Comparison of ENCODE assay signal across 17 mouse cellular contexts in the genomic region with DNA sequence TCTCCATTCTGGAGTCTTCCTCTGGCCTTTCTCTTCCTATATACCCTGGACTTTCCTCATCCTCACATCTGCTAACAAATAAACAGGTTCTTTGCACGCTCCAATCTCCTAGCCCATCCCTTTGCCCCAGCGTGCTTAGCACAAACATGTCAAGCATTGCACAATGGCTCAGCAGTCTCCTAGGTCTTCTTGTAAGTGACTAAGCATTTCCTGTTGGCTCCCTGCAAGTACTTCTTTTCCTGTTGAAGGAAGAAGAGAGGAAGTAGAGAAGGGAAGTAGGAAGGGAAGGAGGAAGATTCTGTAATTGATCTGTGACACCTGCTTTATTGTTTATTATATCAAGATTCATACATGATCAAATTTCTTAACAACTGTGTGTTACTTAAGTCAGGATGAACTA. TPM values are rescaled to one million over a fixed set of nuclear protein-coding genes. Genes with fewer than 3 reads are reported as not detected.
DNase-seq lines count a peak whose midpoint lies in the region; ATAC-seq and TF ChIP-seq lines count a peak whose summit lies in the region.
"Had no signal": no experiment of that assay in that cellular context is flagged by ENCODE, and none has a peak within 500 bp of the region (broad histone marks: within the 10 kb centered on the region; RNA-seq: fewer than 3 reads in every experiment).

No protein-coding gene starts in this region.

- no peaks in the 10 kb centered on the region for H3K36me3 ChIP-seq in lung, postnatal 0 days (ENCODE audit: insufficient read depth, low read length)
- H3K36me3 ChIP-seq in liver, embryonic 16.5 days (ENCODE audit: control insufficient read depth, insufficient read depth), result no peaks in the 10 kb centered on the region
- H3K36me3 ChIP-seq in hindbrain, embryonic 12.5 days, result no peaks in the 10 kb centered on the region
- H3K36me3 ChIP-seq: limb, embryonic 10.5 days; neural tube, embryonic 13.5 days had no signal

- TF ChIP-seq POLR2A in bone marrow macrophage, adult 2 months (IDR thresholded peaks at IDR 0.05; ENCODE audit: borderline replicate concordance, low read depth, low read length), result no peak

- no peaks in the 10 kb centered on the region for H3K27me3 ChIP-seq in lung, postnatal 0 days (replicated peaks; ENCODE audit: insufficient read depth, low read length)
- H3K27me3 ChIP-seq in liver, embryonic 16.5 days (ENCODE audit: control insufficient read depth, insufficient read depth, low read depth, low read length), result no peaks in the 10 kb centered on the region
- H3K27me3 ChIP-seq in hindbrain, embryonic 12.5 days, result no peaks in the 10 kb centered on the region
- H3K27me3 ChIP-seq: neural tube, embryonic 13.5 days had no signal

- TF ChIP-seq EP300 in lung, postnatal 0 days (IDR thresholded peaks at IDR 0.05), result 0 out of 2 replicates have a peak, but pooled peaks have one; percentile 21

- no peaks in the 10 kb centered on the region for H3K9me3 ChIP-seq in lung, postnatal 0 days (ENCODE audit: low read length)
- no peaks in the 10 kb centered on the region for H3K9me3 ChIP-seq in liver, embryonic 16.5 days (replicated peaks; ENCODE audit: control insufficient read depth, low read length)
- no peaks in the 10 kb centered on the region for H3K9me3 ChIP-seq in hindbrain, embryonic 12.5 days (replicated peaks)
- H3K9me3 ChIP-seq: limb, embryonic 10.5 days; neural tube, embryonic 13.5 days had no signal

- DNase-seq in lung, postnatal 0 days (ENCODE audit: low spot score), result peak; percentile 55
- no peak for DNase-seq in lung, postnatal 4 days
- DNase-seq in yolk sac, embryonic 10.5 days (ENCODE audit: low spot score), result peak; percentile 21
- no peak for DNase-seq in frontal cortex, postnatal 10 days (ENCODE audit: low spot score in 2 of 2)
- DNase-seq: cerebellum, postnatal 36 days; gastrocnemius, adult 2 months; kidney, adult 9 months; layer of hippocampus, postnatal 36 days; thymus, postnatal 4 days had no signal

- no peak for TF ChIP-seq CTCF in lung, postnatal 0 days (IDR thresholded peaks at IDR 0.05)
- TF ChIP-seq CTCF in bone marrow macrophage, adult 2 months (IDR thresholded peaks at IDR 0.05; ENCODE audit: low read depth, low read length), result no peak

- no peak overlapping the region for H3K9ac ChIP-seq in lung, postnatal 0 days (replicated peaks; ENCODE audit: low read depth)
- no peak overlapping the region for H3K9ac ChIP-seq in liver, embryonic 16.5 days (ENCODE audit: low read depth, low read length)
- no peak overlapping the region for H3K9ac ChIP-seq in hindbrain, embryonic 12.5 days
- H3K9ac ChIP-seq: neural tube, embryonic 13.5 days had no signal

- ATAC-seq in lung, postnatal 0 days, result peak; percentile 43; the same call in 1 of the 2 replicates
- peak; percentile 64; the same call in 1 of the 2 replicates for ATAC-seq in liver, embryonic 16.5 days (ENCODE audit: low read depth)
- ATAC-seq in hindbrain, embryonic 12.5 days (ENCODE audit: low FRiP score), result no peak
- ATAC-seq: forebrain, embryonic 16.5 days; hindbrain, embryonic 16.5 days had no signal

- H3K27ac ChIP-seq in lung, postnatal 0 days (ENCODE audit: low read length), result no peak overlapping the region
- H3K27ac ChIP-seq in bone marrow macrophage, adult 2 months (ENCODE audit: insufficient read depth, low read depth, low read length), result peak overlapping the region; percentile 86
- H3K27ac ChIP-seq in liver, embryonic 16.5 days (ENCODE audit: low read length), result no peak overlapping the region
- H3K27ac ChIP-seq in hindbrain, embryonic 12.5 days, result no peak overlapping the region
- H3K27ac ChIP-seq: gastrocnemius, adult 2 months; heart, adult 2 months; limb, embryonic 10.5 days; neural tube, embryonic 13.5 days had no signal

- H3K4me1 ChIP-seq in lung, postnatal 0 days (ENCODE audit: insufficient read depth, low read depth, low read length), result no peaks in the 10 kb centered on the region
- H3K4me1 ChIP-seq in bone marrow macrophage, adult 2 months (ENCODE audit: control insufficient read depth, insufficient read depth, low read length), result peaks cover 42% of the 10 kb centered on the region
- no peaks in the 10 kb centered on the region; the same call in 1 of the 2 replicates for H3K4me1 ChIP-seq in liver, embryonic 16.5 days (ENCODE audit: control insufficient read depth, low read depth, low read length)
- H3K4me1 ChIP-seq in hindbrain, embryonic 12.5 days, result no peaks in the 10 kb centered on the region
- H3K4me1 ChIP-seq: limb, embryonic 10.5 days; neural tube, embryonic 13.5 days had no signal

- 6% methylated on average over 2 of the region's 2 CpGs for WGBS in lung, postnatal 0 days
- WGBS in liver, embryonic 16.5 days (ENCODE audit: insufficient replicate concordance), result 6% methylated on average over 2 of the region's 2 CpGs
- 74% methylated on average over 2 of the region's 2 CpGs for WGBS in hindbrain, embryonic 12.5 days

- no peak overlapping the region for H3K4me2 ChIP-seq in lung, postnatal 0 days (replicated peaks; ENCODE audit: low read depth, low read length)
- H3K4me2 ChIP-seq in liver, embryonic 16.5 days (ENCODE audit: low read depth, low read length), result no peak overlapping the region
- no peak overlapping the region for H3K4me2 ChIP-seq in hindbrain, embryonic 12.5 days (replicated peaks)
- H3K4me2 ChIP-seq: neural tube, embryonic 13.5 days had no signal

- H3K4me3 ChIP-seq in lung, postnatal 0 days (ENCODE audit: low read depth, low read length), result no peak overlapping the region
- no peak overlapping the region for H3K4me3 ChIP-seq in bone marrow macrophage, adult 2 months (ENCODE audit: insufficient read depth, low read length)
- no peak overlapping the region for H3K4me3 ChIP-seq in liver, embryonic 16.5 days (ENCODE audit: low read depth, low read length)
- no peak overlapping the region for H3K4me3 ChIP-seq in hindbrain, embryonic 12.5 days
- H3K4me3 ChIP-seq: gastrocnemius, adult 2 months; heart, adult 2 months; limb, embryonic 10.5 days; neural tube, embryonic 13.5 days had no signal

RNA-seq across cellular contexts. Expression of gene D1Ertd622e, which starts 11.0 kb away (rescaled TPM):
- 13.2 and 15.4 TPM in 2 replicates for polyA plus RNA-seq in lung, postnatal 0 days (2015; fragmentation: Nextera tagmentation; extraction: Ambion mirVana)
- 96.0 and 102 TPM in 2 replicates for polyA plus RNA-seq in bone marrow macrophage, adult 2 months (2012; ENCODE audit: insufficient read depth, insufficient read length, missing spikeins)
- polyA plus RNA-seq in liver, embryonic 16.5 days (2015; fragmentation: Nextera tagmentation; extraction: Ambion mirVana), result 43.7 and 51.3 TPM in 2 replicates
- 34.0 and 37.8 TPM in 2 replicates for polyA plus RNA-seq in hindbrain, embryonic 12.5 days (2016; fragmentation: Nextera tagmentation; extraction: Ambion mirVana)

Comparison
In these comparisons a context has a peak if more than half of its experiments do, and no peak if none do; other contexts are left out.
1. DNase-seq: peak in lung, postnatal 0 days (single experiment) and yolk sac, embryonic 10.5 days (single experiment); none in lung, postnatal 4 days (0 of 2) and frontal cortex, postnatal 10 days (0 of 2).